Mouse (Mus musculus) left cerebral cortex, postnatal 4 days (tissue): ENCODE measurements at regions not wholly inside any gene's neighbourhood (a gene's known extent, or its start where the extent isn't known, plus 50 kb on each side); places are given as distances from the start of the nearest gene placed in this dataset.
"Not testable (repeated sequence)": the region's sequence is repeated elsewhere in the genome, so short reads cannot be mapped to it uniquely, and the experiment has no call there.

Experiments
- DNase-seq: peaks from one replicate; pipeline ENCODE4 v3.0.0-alpha.2; 2022
- intact Hi-C: fragments of 180-260 bp; cut with DNase I; formaldehyde crosslinking; loops from one replicate; pipeline ENCODE4 v1.15.1; 2025

- DNase-seq, result no peak
- intact Hi-C loops, result no loop called here
Measured at GRCm38 (mm10) chr6:66382347-66383010, 152.7 kb upstream of the Mad2l1 start.

GRCm38 (mm10) chr6:66395147-66395546 is 140.0 kb upstream of the Mad2l1 start:
- intact Hi-C loops, result no loop called here
- DNase-seq, result no peak

- DNase-seq, result no peak
- intact Hi-C loops, result no loop called here
Measured at GRCm38 (mm10) chr6:66397411-66397810, 137.8 kb upstream of the Mad2l1 start.

- intact Hi-C loops, result no loop called here
- DNase-seq, result no peak
Measured at GRCm38 (mm10) chr6:66398674-66399073, 136.5 kb upstream of the Mad2l1 start.

DNA sequence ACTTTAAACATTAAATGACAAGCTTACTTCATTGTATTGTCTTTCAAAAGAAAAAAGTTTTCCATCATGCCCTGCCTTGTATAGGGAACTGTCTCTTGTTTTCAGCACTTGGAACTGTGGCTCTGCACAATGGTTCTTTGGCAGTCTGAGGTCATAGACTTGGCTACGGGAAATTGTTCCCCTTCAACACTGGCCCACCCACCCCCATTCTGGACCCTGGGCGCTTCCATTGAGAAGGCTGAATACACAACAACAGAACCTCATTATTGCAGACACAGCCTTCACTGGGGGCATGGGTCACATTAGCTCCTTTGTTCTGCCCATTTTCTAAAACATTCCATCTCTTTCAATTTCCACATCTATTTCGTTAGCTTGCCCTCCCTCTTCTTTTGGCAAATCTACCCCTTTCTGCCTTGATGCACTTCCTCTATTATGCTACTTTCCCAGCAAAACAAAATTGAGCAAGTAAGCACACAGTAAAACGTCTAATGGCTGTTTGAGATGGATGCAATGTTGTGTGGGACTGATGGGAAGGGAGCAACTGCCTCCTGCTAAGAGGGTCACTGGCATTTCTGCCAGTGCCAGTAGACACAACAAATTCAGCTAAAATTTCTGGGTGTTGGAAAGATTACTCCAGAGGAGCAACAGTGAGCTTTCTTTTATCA is 136.0 kb upstream of the Mad2l1 start:
- DNase-seq, result peak; percentile 42
- intact Hi-C loops, result no loop called here

GRCm38 (mm10) chr6:66401468-66401867 is 133.7 kb upstream of the Mad2l1 start:
- no peak for DNase-seq
- intact Hi-C loops, result no loop called here

GRCm38 (mm10) chr6:66401868-66402440 is 133.2 kb upstream of the Mad2l1 start:
- DNase-seq, result no peak
- intact Hi-C loops, result no loop called here

DNA sequence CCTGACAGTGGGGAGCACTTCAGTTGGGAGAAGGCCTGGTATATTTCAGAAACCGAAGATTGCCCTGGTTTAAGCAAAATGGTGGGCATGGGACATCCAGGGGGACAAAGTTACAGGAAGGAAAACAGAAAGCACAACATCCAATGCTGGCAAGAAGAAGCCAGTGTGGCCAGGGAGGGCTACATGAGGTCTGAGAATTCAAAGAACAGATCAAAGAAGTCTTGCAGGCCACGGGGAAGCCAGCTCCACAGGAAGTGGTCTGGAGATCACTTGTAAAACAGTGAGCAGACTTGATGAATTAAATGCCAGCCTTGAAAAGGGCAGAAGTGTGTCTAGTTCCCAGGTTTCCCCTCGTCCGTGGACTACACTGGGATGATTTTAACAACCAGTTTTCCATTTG is 120.4 kb upstream of the Mad2l1 start:
- no peak for DNase-seq
- intact Hi-C loops, result no loop called here

DNA sequence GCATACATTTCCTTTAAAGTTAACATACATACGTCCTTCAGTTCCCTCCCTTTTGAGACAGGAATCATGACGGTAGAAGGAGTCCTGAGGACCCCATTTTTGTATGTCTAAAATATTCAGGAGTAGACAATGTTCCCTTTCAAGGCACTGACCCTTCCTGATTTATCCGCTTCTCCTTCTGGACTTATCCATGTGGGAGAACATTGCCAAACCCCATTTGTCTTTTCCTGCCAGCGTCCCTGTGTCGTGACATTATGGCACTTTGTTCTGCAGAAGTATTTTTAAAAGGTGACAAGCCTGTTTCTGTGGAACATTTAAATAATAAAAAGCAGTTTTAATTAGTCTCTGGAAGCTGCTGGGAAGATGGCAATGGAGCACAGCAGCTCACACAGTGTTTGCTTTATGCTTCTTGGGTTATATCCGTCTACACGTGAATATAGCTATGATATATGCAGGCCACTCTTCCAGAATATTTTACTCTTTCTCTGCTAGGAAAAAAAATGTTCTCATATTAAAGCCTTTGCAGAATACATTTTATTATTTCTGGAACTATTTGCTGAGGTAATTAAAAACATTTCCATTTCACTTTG is 115.6 kb upstream of the Mad2l1 start:
- no peak for DNase-seq
- intact Hi-C loops, result no loop called here

- DNase-seq, result no peak
- intact Hi-C loops, result no loop called here
Measured at GRCm38 (mm10) chr6:66428370-66428769, 106.8 kb upstream of the Mad2l1 start.

GRCm38 (mm10) chr6:66450408-66450807 is 84.8 kb upstream of the Mad2l1 start:
- intact Hi-C loops, result loop anchor here (5.0 kb wide), 1 partner anchor 798 kb away; no protein-coding TSS in a partner anchor
- DNase-seq, result not testable (repeated sequence)

DNA sequence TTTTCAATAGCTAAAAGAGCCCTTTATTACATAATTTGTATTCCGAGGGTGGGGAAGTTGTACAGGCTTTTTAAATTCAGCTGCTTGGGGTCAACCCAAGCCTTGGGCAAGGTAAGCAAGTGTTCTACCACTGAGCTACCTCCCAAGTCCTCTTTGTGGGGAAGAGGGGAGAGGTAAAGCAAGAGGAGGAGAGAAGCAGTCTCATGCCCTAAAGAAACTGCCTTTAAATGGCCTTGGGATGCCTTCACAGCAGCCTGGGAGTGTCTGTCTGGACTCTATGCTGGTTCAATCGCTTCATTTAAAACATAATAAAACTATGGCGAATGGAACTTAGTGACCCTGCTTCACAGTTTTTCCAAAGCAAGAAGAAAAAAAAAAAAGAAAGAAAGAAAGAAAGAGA is 77.0 kb upstream of the Mad2l1 start:
- intact Hi-C loops, result no loop called here
- no peak for DNase-seq

- DNase-seq, result no peak
- intact Hi-C loops, result loop anchor here (10.0 kb wide), 1 partner anchor 600 kb away; no protein-coding TSS in a partner anchor
Measured at GRCm38 (mm10) chr6:66464540-66464939, 70.7 kb upstream of the Mad2l1 start.

- intact Hi-C loops, result loop anchor here (5.0 to 10.0 kb wide), 2 partner anchors 600 to 813 kb away; no protein-coding TSS in a partner anchor
Measured at GRCm38 (mm10) chr6:66465137-66465853, 69.9 kb upstream of the Mad2l1 start.

DNA sequence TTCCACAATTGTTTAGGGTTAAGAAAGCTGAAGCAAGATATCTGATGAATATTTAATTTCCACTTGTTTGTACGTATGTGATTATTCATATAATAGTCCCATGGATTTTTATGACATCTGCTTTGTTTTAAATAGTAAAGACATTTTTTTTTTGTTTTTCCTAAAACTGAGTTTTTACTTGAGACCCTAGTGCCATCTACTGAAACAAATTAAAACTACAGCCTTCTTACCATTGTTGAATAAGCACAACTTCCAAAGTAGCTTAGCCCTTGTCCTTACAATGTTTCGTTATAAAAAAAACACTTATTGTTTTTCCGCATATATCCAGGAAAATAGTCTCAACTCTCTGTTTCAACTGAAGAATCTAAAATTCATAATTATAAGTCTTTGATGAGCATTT is 68.4 kb upstream of the Mad2l1 start:
- DNase-seq, result no peak
- intact Hi-C loops, result loop anchor here (5.0 to 10.0 kb wide), 2 partner anchors 602 to 814 kb away; no protein-coding TSS in a partner anchor

More at GRCm38 (mm10) chr6:66465137-66465853, 69.9 kb upstream of the Mad2l1 start:
- no peak for DNase-seq

DNA sequence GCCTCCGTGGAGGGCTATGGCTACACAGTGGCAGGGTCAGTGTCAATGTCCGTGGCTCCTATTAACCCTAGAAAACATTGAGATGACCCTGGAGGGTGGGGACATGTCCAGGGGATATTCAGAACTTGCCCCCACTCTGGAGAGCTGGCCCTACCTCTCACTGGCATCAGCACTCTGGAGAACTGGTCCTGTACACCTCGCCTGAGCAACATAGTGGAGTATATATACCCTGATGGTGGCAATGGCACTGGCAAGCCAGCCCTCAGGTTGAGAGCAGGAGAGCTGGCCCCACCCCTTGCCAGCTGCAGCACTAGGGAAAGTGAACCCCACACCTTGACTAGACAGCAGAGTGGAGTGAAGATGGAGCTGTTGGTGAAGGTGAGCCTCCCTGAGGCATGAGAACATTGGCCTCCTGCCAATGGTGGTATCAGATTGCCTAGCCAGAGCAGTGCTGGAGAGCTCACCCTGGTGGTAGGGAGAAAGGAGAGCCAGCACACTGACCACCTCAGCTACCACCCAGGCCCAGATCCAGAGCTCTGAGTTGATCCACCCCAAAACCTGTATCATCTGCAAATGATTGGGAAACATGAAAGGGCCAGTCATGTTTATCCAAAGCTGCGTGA is 64.5 kb upstream of the Mad2l1 start:
- intact Hi-C loops, result no loop called here
- no peak for DNase-seq

DNA sequence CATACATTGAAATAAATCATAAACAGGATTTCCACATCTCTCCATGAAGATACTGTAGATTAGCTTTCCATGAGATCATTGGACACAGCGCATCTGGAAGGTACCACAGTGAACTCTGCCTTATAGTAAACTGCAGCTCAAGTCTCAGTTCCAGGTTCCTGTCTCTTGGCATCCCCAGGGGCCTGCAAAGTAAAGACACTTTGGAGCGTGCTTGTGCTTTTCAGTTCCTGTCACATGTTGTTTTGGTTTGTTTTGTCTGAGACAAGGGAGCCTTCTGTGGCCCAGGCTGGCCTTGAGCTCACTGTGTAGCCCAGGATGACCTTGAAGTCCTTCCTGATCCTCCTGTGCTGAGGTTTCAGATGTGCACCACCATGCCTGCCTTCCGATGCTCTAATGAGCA is 63.4 kb upstream of the Mad2l1 start:
- no peak for DNase-seq
- intact Hi-C loops, result no loop called here

DNA sequence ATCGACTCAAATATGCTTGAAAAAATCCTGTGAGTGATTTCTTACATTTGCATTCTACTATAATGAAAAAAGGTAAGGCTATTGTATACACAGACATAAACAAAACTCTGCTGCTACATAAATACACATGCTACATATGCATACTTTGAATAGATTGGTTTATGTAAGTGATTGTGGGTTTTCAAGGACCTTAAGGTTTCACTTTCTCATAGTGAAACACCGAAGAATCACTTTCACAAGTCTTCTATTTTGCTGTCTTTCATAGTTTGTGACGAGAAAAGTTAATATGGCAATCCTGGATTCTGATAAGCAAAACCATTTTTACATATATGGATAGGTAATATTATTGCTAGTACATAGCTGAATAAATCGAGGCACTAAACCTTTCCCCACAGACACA is 62.5 kb upstream of the Mad2l1 start:
- no peak for DNase-seq
- intact Hi-C loops, result no loop called here

DNA sequence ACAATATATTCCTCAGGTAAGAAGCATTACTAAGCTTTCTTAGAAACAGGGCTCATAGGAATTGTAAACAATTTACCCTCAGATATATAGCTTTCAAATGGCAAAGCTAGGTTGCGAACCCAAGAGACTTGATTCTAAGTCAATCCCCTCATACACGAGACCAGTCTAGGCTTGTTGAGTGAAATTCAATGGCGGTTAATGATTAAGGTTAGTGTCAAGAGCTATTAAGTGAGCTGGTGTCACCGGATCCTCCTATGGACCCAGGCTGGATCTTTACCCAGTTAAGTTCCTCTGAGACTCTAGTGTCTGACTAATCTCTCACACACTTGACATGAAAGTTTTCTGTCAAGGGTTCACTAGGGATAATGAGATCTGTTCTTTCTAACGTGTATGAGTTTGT is 57.6 kb upstream of the Mad2l1 start:
- intact Hi-C loops, result no loop called here
- no peak for DNase-seq

DNA sequence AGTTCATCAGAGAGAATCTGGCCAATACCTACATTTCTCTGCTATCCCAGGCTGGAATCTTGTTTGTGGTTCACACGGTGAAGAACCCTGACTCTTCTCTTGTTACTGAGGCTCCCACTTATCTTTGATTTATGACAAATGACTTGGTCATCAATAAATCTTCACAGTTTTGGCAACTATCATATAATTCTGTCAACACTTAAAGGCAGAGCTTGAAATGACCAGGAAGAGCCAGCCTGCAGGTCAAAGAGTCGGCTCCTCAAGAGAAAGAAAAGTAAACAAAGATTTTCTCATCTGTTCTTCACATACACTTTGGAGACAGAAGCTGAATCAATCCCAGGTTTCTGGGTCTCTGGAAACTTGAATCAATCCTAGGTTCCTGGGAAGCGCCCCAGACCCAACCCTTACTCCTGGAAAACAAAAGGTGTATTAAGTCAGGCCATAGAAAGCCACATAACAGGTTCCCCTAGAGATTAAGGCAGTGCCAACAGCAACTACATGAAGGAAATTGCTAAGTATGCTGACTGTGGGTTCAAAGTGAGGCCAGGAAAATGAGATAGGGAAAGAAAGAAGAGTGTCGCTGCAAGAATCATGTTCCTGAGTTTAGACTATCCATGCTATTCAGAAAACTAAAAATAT is 56.7 kb upstream of the Mad2l1 start:
- intact Hi-C loops, result no loop called here
- DNase-seq, result no peak
